Mouse (Mus musculus) cerebellum, adult 2 months (tissue): ENCODE measurements around the gene Diexf.

Experiments
- CTCF ChIP-seq: fragments of 200-500 bp; IDR thresholded peaks from 2 replicates; pipeline ENCODE4 v1.5.1; 2011; ENCODE audit warnings: low read depth, mild to moderate bottlenecking, control low read depth, low read length, moderate library complexity, borderline replicate concordance; ENCODE audit not compliant: insufficient read depth
- POLR2A ChIP-seq: fragments of 200-500 bp; IDR thresholded peaks from 2 replicates; pipeline ENCODE4 v1.6.1; 2011; ENCODE audit warnings: low read length, control low read depth, borderline replicate concordance; ENCODE audit not compliant: insufficient read depth

- TF ChIP-seq CTCF (no peak), POLR2A (no peak)
Measured at GRCm38 (mm10) chr1:193153561-193153960, 23.5 kb upstream of the Diexf start.
